Mouse (Mus musculus) cerebellum, adult (tissue): ENCODE measurements at regions not wholly inside any gene's neighbourhood (a gene's known extent, or its start where the extent isn't known, plus 50 kb on each side); places are given as distances from the start of the nearest gene placed in this dataset.

Source experiments
- ATAC-seq: cut with Nextera tagmentation; 2 replicates; pipeline ENCODE4 v1.9.2; 2017; ENCODE audit warnings: mild to moderate bottlenecking, moderate library complexity, mixed read lengths; ENCODE audit not compliant: insufficient number of reproducible peaks, low FRiP score, low TSS enrichment

- no peak for ATAC-seq
Observed at GRCm38 (mm10) chr2:134419581-134419980, 134.6 kb downstream of the Hao1 start.

GRCm38 (mm10) chr2:134399564-134399963, 154.6 kb downstream of the Hao1 start:
- ATAC-seq = no peak

- no peak for ATAC-seq
Observed at GRCm38 (mm10) chr2:134393421-134393820, 160.7 kb downstream of the Hao1 start.

- no peak for ATAC-seq
Observed at GRCm38 (mm10) chr2:134375116-134375515, 179.1 kb downstream of the Hao1 start.

GRCm38 (mm10) chr2:134350894-134351501, 203.2 kb downstream of the Hao1 start:
- ATAC-seq = peak; percentile 76

- ATAC-seq = no peak
Observed at GRCm38 (mm10) chr2:134350442-134350841, 203.7 kb downstream of the Hao1 start.

GRCm38 (mm10) chr2:134342515-134343140, 211.5 kb downstream of the Hao1 start:
- ATAC-seq = no peak

- ATAC-seq = no peak
Observed at GRCm38 (mm10) chr2:134308092-134308491, 246.1 kb downstream of the Hao1 start.

GRCm38 (mm10) chr2:134290126-134290691, 264.0 kb downstream of the Hao1 start:
- no peak for ATAC-seq

- no peak for ATAC-seq
Observed at GRCm38 (mm10) chr2:134275881-134276280, 278.3 kb downstream of the Hao1 start.

GRCm38 (mm10) chr2:134268466-134268865, 285.7 kb downstream of the Hao1 start:
- ATAC-seq = no peak
